ENCODE assay signal across 8 mouse cellular contexts in the genomic region with DNA sequence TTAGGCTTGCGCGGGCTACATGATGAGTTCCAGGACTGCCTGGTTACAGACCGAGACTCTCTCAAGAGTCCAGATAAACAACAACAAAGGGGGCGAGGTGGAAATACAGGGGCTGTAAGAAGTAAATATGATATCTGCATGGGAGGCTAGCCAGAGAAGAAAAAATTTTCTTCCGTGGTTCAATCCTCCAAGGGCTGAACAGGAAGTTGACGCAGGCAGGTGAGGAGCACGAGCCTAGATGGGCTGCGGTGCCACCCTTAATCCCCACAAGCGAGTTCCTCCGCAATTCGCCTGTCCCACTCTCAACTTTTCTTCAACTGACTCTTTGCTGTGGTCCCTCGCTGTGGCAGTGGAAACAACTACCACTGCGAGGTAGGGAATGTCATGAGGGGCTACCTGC. TPM values are rescaled to one million over a fixed set of nuclear protein-coding genes. Genes with fewer than 3 reads are reported as not detected.
DNase-seq lines count a peak whose midpoint lies in the region; ATAC-seq and TF ChIP-seq lines count a peak whose summit lies in the region.

No protein-coding gene starts in this region.

- no peak for TF ChIP-seq EP300 in heart, adult 2 months (IDR thresholded peaks at IDR 0.05; ENCODE audit: insufficient read depth, low read depth, low read length)

- H3K27ac ChIP-seq in heart, adult 2 months = peak overlapping the region; percentile 10; the same call in 1 of the 2 replicates
- H3K27ac ChIP-seq in forebrain, embryonic 11.5 days (ENCODE audit: low read depth, low read length) = no peak overlapping the region
- H3K27ac ChIP-seq in liver, embryonic 11.5 days (ENCODE audit: low read depth, low read length) = no peak overlapping the region
- peak overlapping the region; percentile 75; the same call in 1 of the 2 replicates for H3K27ac ChIP-seq in neural tube, embryonic 15.5 days (replicated peaks)

- H3K9me3 ChIP-seq in E14TG2a.4 (ENCODE audit: low read length) = no peaks in the 10 kb centered on the region
- H3K9me3 ChIP-seq in forebrain, embryonic 11.5 days (ENCODE audit: control insufficient read depth, low read length) = no peaks in the 10 kb centered on the region
- no peaks in the 10 kb centered on the region for H3K9me3 ChIP-seq in liver, embryonic 11.5 days (ENCODE audit: control insufficient read depth, low read length)
- no peaks in the 10 kb centered on the region for H3K9me3 ChIP-seq in neural tube, embryonic 15.5 days (replicated peaks)

- 3% methylated on average over 13 of the region's 13 CpGs for WGBS in heart, adult 2 months
- 2% methylated on average over 13 of the region's 13 CpGs for WGBS in forebrain, embryonic 11.5 days
- 3% methylated on average over 13 of the region's 13 CpGs for WGBS in liver, embryonic 11.5 days
- 3% methylated on average over 13 of the region's 13 CpGs for WGBS in neural tube, embryonic 15.5 days

- no peak for DNase-seq in heart, adult 2 months
- no peak for DNase-seq in heart, postnatal 4 days
- DNase-seq in forebrain, embryonic 11.5 days (ENCODE audit: low spot score) = no peak
- no peak for DNase-seq in liver, embryonic 11.5 days (ENCODE audit: low spot score)
- no peak for DNase-seq in adrenal gland, postnatal 25 days
- DNase-seq in layer of hippocampus, adult 8-10 months (ENCODE audit: low spot score in 2 of 2) = no peak

- 0 out of 2 replicates have a peak, but pooled peaks cover 1% of the 10 kb centered on the region for H3K79me2 ChIP-seq in heart, adult 2 months (replicated peaks; ENCODE audit: control insufficient read depth, insufficient read depth, low read length)

- H3K4me2 ChIP-seq in forebrain, embryonic 11.5 days (ENCODE audit: low read depth, low read length, severe bottlenecking) = peak overlapping the region; percentile 82
- H3K4me2 ChIP-seq in liver, embryonic 11.5 days = peak overlapping the region; percentile 76
- H3K4me2 ChIP-seq in neural tube, embryonic 15.5 days = peak overlapping the region; percentile 90

- intact Hi-C loops in heart, adult 2 months (cut with DNase I) = loop anchor here (5.0 to 10.0 kb wide), 3 partner anchors 97 to 199 kb away; a partner anchor contains a TSS

- no peak overlapping the region; the same call in 1 of the 2 replicates for H3K9ac ChIP-seq in heart, adult 2 months (ENCODE audit: low read depth, low read length)
- no peak overlapping the region; the same call in 1 of the 2 replicates for H3K9ac ChIP-seq in forebrain, embryonic 11.5 days (ENCODE audit: low read length)
- H3K9ac ChIP-seq in liver, embryonic 11.5 days (ENCODE audit: low read depth, low read length) = no peak overlapping the region
- H3K9ac ChIP-seq in neural tube, embryonic 15.5 days (replicated peaks) = peak overlapping the region; percentile 72

- peak overlapping the region; percentile 67 for H3K4me3 ChIP-seq in heart, adult 2 months
- peak overlapping the region; percentile 90 for H3K4me3 ChIP-seq in E14TG2a.4 (replicated peaks; ENCODE audit: low read length)
- H3K4me3 ChIP-seq in forebrain, embryonic 11.5 days (ENCODE audit: low read depth, low read length) = peak overlapping the region; percentile 66
- peak overlapping the region; percentile 77 for H3K4me3 ChIP-seq in liver, embryonic 11.5 days (ENCODE audit: low read depth, low read length)
- H3K4me3 ChIP-seq in neural tube, embryonic 15.5 days (replicated peaks) = peak overlapping the region; percentile 88

- no peaks in the 10 kb centered on the region for H3K27me3 ChIP-seq in heart, adult 2 months (ENCODE audit: control insufficient read depth, insufficient read depth, low read length)
- 0 out of 2 replicates have a peak, but pooled peaks cover 14% of the 10 kb centered on the region for H3K27me3 ChIP-seq in E14TG2a.4 (ENCODE audit: insufficient read depth, low read length)
- H3K27me3 ChIP-seq in forebrain, embryonic 11.5 days (ENCODE audit: control insufficient read depth, insufficient read depth, low read length) = peaks cover 2% of the 10 kb centered on the region; the same call in 1 of the 2 replicates
- H3K27me3 ChIP-seq in liver, embryonic 11.5 days (replicated peaks; ENCODE audit: control insufficient read depth, insufficient read depth, low read length) = no peaks in the 10 kb centered on the region
- no peaks in the 10 kb centered on the region for H3K27me3 ChIP-seq in neural tube, embryonic 15.5 days (replicated peaks)

- H3K36me3 ChIP-seq in heart, adult 2 months (ENCODE audit: control insufficient read depth, insufficient read depth, low read length) = no peaks in the 10 kb centered on the region; the same call in 1 of the 2 replicates
- H3K36me3 ChIP-seq in E14TG2a.4 (ENCODE audit: insufficient read depth, low read length) = no peaks in the 10 kb centered on the region
- H3K36me3 ChIP-seq in forebrain, embryonic 11.5 days (ENCODE audit: control insufficient read depth, insufficient read depth, low read length) = no peaks in the 10 kb centered on the region
- no peaks in the 10 kb centered on the region for H3K36me3 ChIP-seq in liver, embryonic 11.5 days (ENCODE audit: control insufficient read depth, insufficient read depth, low read length)
- no peaks in the 10 kb centered on the region for H3K36me3 ChIP-seq in neural tube, embryonic 15.5 days

- TF ChIP-seq CTCF in heart, adult 2 months (IDR thresholded peaks at IDR 0.05) = no peak
- TF ChIP-seq CTCF in E14TG2a.4 (conservative IDR thresholded peaks at IDR 0.05; ENCODE audit: low read length) = no peak

- ATAC-seq in forebrain, embryonic 11.5 days (replicated peaks; ENCODE audit: low FRiP score) = no peak
- peak; percentile 9 for ATAC-seq in liver, embryonic 11.5 days (replicated peaks; ENCODE audit: low FRiP score)
- peak; percentile 1; the same call in 1 of the 2 replicates for ATAC-seq in neural tube, embryonic 15.5 days (ENCODE audit: low FRiP score)

- peaks cover 1% of the 10 kb centered on the region for H3K4me1 ChIP-seq in heart, adult 2 months (ENCODE audit: control insufficient read depth, insufficient read depth, low read length)
- H3K4me1 ChIP-seq in E14TG2a.4 (replicated peaks; ENCODE audit: low read depth, low read length) = peaks cover 4% of the 10 kb centered on the region; the same call in 1 of the 2 replicates
- peaks cover 4% of the 10 kb centered on the region; the same call in 1 of the 2 replicates for H3K4me1 ChIP-seq in forebrain, embryonic 11.5 days (replicated peaks; ENCODE audit: control insufficient read depth, insufficient read depth, low read length)
- peaks cover 4% of the 10 kb centered on the region; the same call in 1 of the 2 replicates for H3K4me1 ChIP-seq in liver, embryonic 11.5 days (replicated peaks; ENCODE audit: control insufficient read depth, insufficient read depth, low read length)
- peaks cover 5% of the 10 kb centered on the region for H3K4me1 ChIP-seq in neural tube, embryonic 15.5 days

- no peak for TF ChIP-seq POLR2A in heart, adult 2 months (IDR thresholded peaks at IDR 0.05; ENCODE audit: insufficient read depth, low read depth, low read length)

RNA-seq across cellular contexts. Expression of a gene that starts 0.6 kb away (rescaled TPM):
- total RNA-seq in heart, adult 2 months (2021) = 10 to 100 TPM; 10.5 to 11.4 TPM
- polyA plus RNA-seq in heart, adult 2 months (2012; rRNA removed) = 6.4 and 6.9 TPM in 2 replicates
- total RNA-seq in heart, postnatal 4 days (2021) = 10 to 100 TPM; 18.8 to 21.3 TPM
- polyA plus RNA-seq in forebrain, embryonic 11.5 days (2014; fragmentation: Nextera tagmentation; extraction: Ambion mirVana) = 11.0 and 11.4 TPM in 2 replicates
- 7.5 and 8.2 TPM in 2 replicates for polyA plus RNA-seq in liver, embryonic 11.5 days (2014; fragmentation: Nextera tagmentation; extraction: Ambion mirVana)
- polyA plus RNA-seq in neural tube, embryonic 15.5 days (2015; fragmentation: Nextera tagmentation; extraction: Ambion mirVana) = 18.1 and 25.7 TPM in 2 replicates
- total RNA-seq in adrenal gland, postnatal 25 days (2021) = 39.5 and 47.2 TPM in 2 replicates
- total RNA-seq in layer of hippocampus, adult 8-10 months (2022) = 100 to 1,000 TPM in 2 of 4 experiments, 10 to 100 TPM in 2; 84.7 to 105 (median 97.0) TPM

Comparison
In these comparisons a context has a peak if more than half of its experiments do, and no peak if none do; other contexts are left out.
1. H3K27ac ChIP-seq: peak in heart, adult 2 months (single experiment) and neural tube, embryonic 15.5 days (single experiment); none in forebrain, embryonic 11.5 days (single experiment) and liver, embryonic 11.5 days (single experiment).
2. Peak in every context shown above with its lines, with median percentiles within 50 percentile points of each other: H3K4me3 ChIP-seq and H3K4me2 ChIP-seq.